Mouse (Mus musculus) mature B cell (primary cell): ENCODE results near the gene Dusp22.

ENCODE experiments used
- in situ Hi-C: fragments of 300-500 bp; cut with MboI; formaldehyde crosslinking; loops from 2 replicates; pipeline ENCODE4 v1.14.3; 2019

Gene Dusp22

GRCm38 (mm10) chr13:30750461-30751303 is 90.9 kb downstream of the Dusp22 start:
- in situ Hi-C loops: no loop called here

- in situ Hi-C loops: no loop called here
These were observed 91.4 kb downstream of the Dusp22 start for GRCm38 (mm10) chr13:30751304-30751580.

GRCm38 (mm10) chr13:30752581-30753187 is 92.9 kb downstream of the Dusp22 start:
- in situ Hi-C loops: no loop called here

GRCm38 (mm10) chr13:30753441-30753840 is 93.6 kb downstream of the Dusp22 start:
- in situ Hi-C loops: no loop called here

- in situ Hi-C loops: no loop called here
These were observed 94.3 kb downstream of the Dusp22 start for GRCm38 (mm10) chr13:30754066-30754465.

GRCm38 (mm10) chr13:30754825-30755476 is 95.2 kb downstream of the Dusp22 start:
- in situ Hi-C loops: no loop called here

- in situ Hi-C loops: no loop called here
These were observed 95.8 kb downstream of the Dusp22 start for GRCm38 (mm10) chr13:30755577-30755976.

GRCm38 (mm10) chr13:30755998-30756639 is 96.3 kb downstream of the Dusp22 start:
- in situ Hi-C loops: no loop called here

GRCm38 (mm10) chr13:30757264-30757900 is 97.6 kb downstream of the Dusp22 start:
- in situ Hi-C loops: no loop called here

GRCm38 (mm10) chr13:30758789-30759381 is 99.1 kb downstream of the Dusp22 start:
- in situ Hi-C loops: no loop called here

- in situ Hi-C loops: no loop called here
These were observed 100.7 kb downstream of the Dusp22 start for GRCm38 (mm10) chr13:30760374-30761090.
